Mouse (Mus musculus): ENCODE data around the gene Shoc2.
A peak's percentile ranks its signal among the peaks of the same experiment; 100 is the strongest.

Shoc2 gene

GRCm38 (mm10) chr19:54039441-54039840, 95.3 kb downstream of the Shoc2 start:
- no peak for DNase-seq (ENCODE audit: low read depth)

- no peak for DNase-seq (ENCODE audit: low read depth)
Measured at GRCm38 (mm10) chr19:54040356-54041028, 96.4 kb downstream of the Shoc2 start.

- peak; percentile 12 for DNase-seq (ENCODE audit: low read depth)
Measured at GRCm38 (mm10) chr19:54041029-54041367, 96.9 kb downstream of the Shoc2 start.

- no peak for DNase-seq (ENCODE audit: low read depth)
Measured at GRCm38 (mm10) chr19:54043851-54044250, 99.7 kb downstream of the Shoc2 start, which contains the start of gene Adra2a. Gene Adra2a, plus strand, starts transcription at chr19:54044151.

- no peak for DNase-seq (ENCODE audit: low read depth)
Measured at GRCm38 (mm10) chr19:54044507-54045371, 100.6 kb downstream of the Shoc2 start.

- no peak for DNase-seq (ENCODE audit: low read depth)
Measured at GRCm38 (mm10) chr19:54045412-54045811, 101.3 kb downstream of the Shoc2 start.

- DNase-seq (ENCODE audit: low read depth): no peak
Measured at GRCm38 (mm10) chr19:54045931-54046683, 102.0 kb downstream of the Shoc2 start.

- no peak for DNase-seq (ENCODE audit: low read depth)
Measured at GRCm38 (mm10) chr19:54046684-54047070, 102.6 kb downstream of the Shoc2 start.

- peak; percentile 95 for DNase-seq (ENCODE audit: low read depth)
Measured at GRCm38 (mm10) chr19:54047386-54048050, 103.4 kb downstream of the Shoc2 start.

GRCm38 (mm10) chr19:54048161-54048885, 104.2 kb downstream of the Shoc2 start:
- peak; percentile 35 for DNase-seq (ENCODE audit: low read depth)

- DNase-seq (ENCODE audit: low read depth): no peak
Measured at GRCm38 (mm10) chr19:54051651-54052050, 107.5 kb downstream of the Shoc2 start.

- no peak for DNase-seq (ENCODE audit: low read depth)
Measured at GRCm38 (mm10) chr19:54055845-54056244, 111.7 kb downstream of the Shoc2 start.

GRCm38 (mm10) chr19:54068447-54068846, 124.3 kb downstream of the Shoc2 start:
- DNase-seq (ENCODE audit: low read depth): no peak

- no peak for DNase-seq (ENCODE audit: low read depth)
Measured at GRCm38 (mm10) chr19:54070521-54070920, 126.4 kb downstream of the Shoc2 start.

- no peak for DNase-seq (ENCODE audit: low read depth)
Measured at GRCm38 (mm10) chr19:54072233-54072800, 128.2 kb downstream of the Shoc2 start.

GRCm38 (mm10) chr19:54076362-54077349, 132.6 kb downstream of the Shoc2 start:
- DNase-seq (ENCODE audit: low read depth): no peak

GRCm38 (mm10) chr19:54081303-54081702, 137.2 kb downstream of the Shoc2 start:
- DNase-seq (ENCODE audit: low read depth): no peak

GRCm38 (mm10) chr19:54081716-54082165, 137.6 kb downstream of the Shoc2 start:
- DNase-seq (ENCODE audit: low read depth): no peak

Data from 416B (cell line).